Mouse (Mus musculus) liver, postnatal 0 days (tissue): ENCODE measurements around the gene Ubr2.

Experiments used
- CTCF ChIP-seq: sonication (generic); IDR thresholded peaks from 2 replicates; pipeline ENCODE4 v1.5.1; 2016; ENCODE audit warnings: antibody characterized with exemption, low read depth
- EP300 ChIP-seq: IDR thresholded peaks from 2 replicates; pipeline ENCODE4 v1.6.1; 2016; ENCODE audit warnings: antibody characterized with exemption, low read depth, mild to moderate bottlenecking

- peak; percentile 78 for TF ChIP-seq CTCF
- no peak for TF ChIP-seq EP300
These were observed 76.6 kb downstream of the Ubr2 start for GRCm38 (mm10) chr17:46933557-46934348.
